Mouse (Mus musculus) CD4-positive, CD25-positive, alpha-beta regulatory T cell, adult 2 months (primary cell): Measurements from ENCODE around the gene Mterf4.

Source experiments
- DNase-seq: peaks from one replicate; pipeline ENCODE4 v3.0.0-alpha.2; 2012; ENCODE audit warnings: low read depth, low spot score

Mterf4 gene

DNA sequence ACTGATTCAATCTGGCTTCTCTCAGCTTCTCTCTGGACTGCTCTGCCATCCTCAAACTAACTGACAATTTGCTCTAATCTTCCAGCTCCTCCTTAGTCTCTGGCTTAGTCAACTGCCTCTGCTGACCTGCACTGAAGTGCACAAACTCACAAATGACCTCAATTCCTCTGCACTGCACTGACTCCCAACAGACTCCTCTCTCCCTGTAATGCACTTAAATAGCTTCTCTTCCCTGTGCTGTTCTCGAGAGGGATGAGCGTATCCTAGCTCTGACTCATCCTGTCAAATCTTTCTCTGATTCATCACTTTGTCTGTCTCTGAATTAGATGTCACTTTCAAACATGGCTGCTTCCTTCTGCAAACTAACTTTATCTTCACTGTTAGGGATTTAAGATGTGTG lies 37.5 kb downstream of the Mterf4 start:
- no peak for DNase-seq

DNA sequence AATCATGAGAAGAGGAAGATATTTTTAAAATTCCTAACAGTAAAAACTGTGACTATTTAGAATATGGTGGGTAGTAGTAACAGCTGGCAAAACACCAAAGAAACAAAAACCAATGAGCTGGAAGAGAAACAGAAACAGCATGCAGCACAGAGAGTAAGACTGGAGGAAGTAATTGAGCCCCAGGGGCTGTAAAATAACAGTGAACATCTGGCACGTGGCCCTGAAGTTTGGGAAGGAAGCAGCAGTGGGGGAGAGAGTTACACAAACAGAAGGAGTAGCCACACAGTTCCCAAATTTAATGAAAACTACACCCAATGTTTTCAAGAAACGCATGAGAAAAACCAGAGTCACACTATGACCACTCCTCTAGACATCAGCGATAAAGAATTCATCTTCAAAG lies 38.5 kb downstream of the Mterf4 start:
- DNase-seq: no peak

DNA sequence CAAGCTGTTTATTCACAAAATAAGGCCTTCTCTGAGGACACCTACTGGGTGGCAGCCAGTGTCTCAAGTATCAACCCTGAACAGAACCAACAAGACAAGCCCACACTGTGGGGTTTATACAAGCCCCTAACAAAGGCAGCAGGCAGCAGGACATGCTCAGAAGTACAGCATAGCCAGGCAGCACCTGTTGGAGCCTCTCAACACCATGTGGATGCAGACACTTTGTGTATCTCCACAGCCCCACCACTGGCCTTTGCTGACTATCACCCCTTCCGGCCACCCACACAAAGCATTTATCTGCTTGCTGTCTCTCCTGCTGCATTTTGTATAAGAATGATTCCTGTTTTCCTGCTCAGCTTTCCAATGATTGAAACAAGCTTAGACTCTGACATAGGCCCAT lies 48.2 kb downstream of the Mterf4 start:
- DNase-seq: no peak

DNA sequence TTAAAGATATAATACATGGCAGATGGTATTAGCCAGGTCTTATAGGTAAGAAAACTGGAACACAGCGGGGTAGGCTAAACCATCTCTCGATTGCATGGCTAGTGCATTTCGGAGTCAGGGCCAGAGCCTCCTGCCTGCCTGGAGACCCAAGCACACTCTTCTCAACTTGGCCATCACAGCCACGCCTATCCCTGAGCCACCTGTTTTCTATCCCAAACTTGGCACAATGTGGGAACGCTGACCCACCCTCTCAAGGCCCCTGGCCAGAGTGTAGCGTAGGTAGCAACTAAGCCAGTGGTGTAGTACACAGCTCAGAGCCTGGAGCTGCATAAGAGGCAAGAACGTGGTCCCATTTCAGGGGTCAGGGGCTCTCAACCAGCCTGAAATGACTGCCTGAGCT lies 50.0 kb downstream of the Mterf4 start:
- no peak for DNase-seq

DNA sequence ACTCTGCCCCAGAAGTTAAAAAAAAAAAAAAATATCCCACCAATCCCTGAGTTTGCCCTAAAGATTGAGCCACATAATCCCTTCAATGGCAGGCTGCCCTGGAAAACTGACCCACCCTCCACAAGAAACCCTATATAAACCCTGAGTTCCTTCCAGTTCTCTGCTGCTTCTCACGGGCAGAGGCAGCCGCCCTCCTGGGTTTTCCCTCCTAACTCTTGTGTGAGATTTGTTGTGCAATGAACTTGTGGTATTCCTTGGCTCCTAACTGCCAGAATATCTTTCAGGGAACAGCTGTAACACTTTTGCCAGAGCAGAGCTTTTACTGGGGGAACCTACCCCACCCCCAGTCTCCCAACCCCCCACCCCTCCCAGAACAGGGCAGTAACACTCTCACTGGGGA lies 53.1 kb downstream of the Mterf4 start:
- DNase-seq: no peak
